Mouse (Mus musculus): Measurements from ENCODE around the gene Tbc1d7.

- TF ChIP-seq TAL1 (IDR thresholded peaks at IDR 0.05; ENCODE audit: low read length) (no peak), GATA1 (IDR thresholded peaks at IDR 0.05; ENCODE audit: low read length) (no peak)
Measured at GRCm38 (mm10) chr13:43157370-43157769, 13.9 kb downstream of the Tbc1d7 start.
